Mouse (Mus musculus): ENCODE measurements around the gene E030030I06Rik.
"Not testable (repeated sequence)": the region's sequence is repeated elsewhere in the genome, so short reads cannot be mapped to it uniquely, and the experiment has no call there.

E030030I06Rik gene

DNA sequence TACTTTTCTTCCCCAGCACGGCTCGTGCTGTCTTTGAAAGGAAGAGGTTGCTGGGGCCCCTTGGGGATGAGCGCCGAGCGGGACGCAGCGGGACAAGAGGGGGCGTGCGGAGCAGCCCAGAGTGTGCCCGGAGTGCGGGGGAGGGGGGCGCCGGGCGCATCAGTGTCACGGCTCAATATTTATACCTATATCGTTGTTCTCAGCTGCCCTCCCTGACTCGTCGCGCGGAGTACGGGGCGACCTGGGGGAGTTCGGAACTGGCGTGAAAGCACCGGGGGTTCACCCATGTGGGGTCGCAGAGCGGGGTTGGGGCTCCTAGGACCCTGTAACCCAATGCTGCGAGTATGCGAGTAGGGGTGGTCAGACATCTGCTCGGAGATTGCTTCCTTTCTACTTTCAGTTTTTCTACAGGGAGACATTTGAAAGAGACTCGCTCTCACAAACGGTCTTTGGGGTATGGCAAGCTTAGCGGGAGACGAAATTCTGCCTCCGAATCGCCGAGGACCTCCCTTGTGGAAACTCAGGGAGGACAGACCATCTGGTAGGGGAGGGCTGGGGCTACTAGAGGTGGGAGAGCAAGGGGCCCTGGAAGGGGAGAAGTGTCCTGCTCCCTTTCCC is at the start of gene E030030I06Rik:
Gene E030030I06Rik, minus strand, starts transcription at position 198 of the 618 bp plus-strand sequence.
- DNase-seq (ENCODE audit: low read depth, low spot score), result peak; percentile 45
- Histone ChIP-seq H3K36me3 (ENCODE audit: control insufficient read depth, insufficient read depth, low read length, poor library complexity, severe bottlenecking) (no peaks in the 10 kb centered on the region), H3K27me3 (ENCODE audit: control insufficient read depth, insufficient read depth, low read length, poor library complexity, severe bottlenecking) (no peaks in the 10 kb centered on the region)

DNA sequence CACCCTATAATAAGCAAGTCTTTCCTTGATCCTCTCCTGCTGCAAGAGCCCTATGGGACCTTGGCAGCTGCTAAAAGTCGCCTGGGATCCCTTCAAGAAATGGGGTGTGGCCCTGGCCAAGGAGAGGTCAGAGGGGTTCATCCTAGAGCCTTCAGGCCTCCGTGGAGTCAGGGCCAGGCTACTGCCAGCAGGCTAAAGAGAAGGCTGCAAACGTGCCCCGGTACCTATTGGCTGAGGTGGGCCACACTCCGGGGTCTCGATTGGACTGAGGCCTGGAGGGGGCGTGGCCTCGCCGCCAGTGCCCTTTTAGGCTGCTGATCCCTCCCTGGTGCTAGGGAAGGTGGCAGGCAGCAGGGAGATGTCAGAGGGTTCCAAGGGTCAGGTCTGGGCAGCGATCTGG is 42.0 kb upstream of the E030030I06Rik start:
- H3K36me3 ChIP-seq (ENCODE audit: control insufficient read depth, insufficient read depth, low read length, poor library complexity, severe bottlenecking); DNase-seq (ENCODE audit: low read depth, low spot score); H3K27me3 ChIP-seq (ENCODE audit: control insufficient read depth, insufficient read depth, low read length, poor library complexity, severe bottlenecking): not testable (repeated sequence)

DNA sequence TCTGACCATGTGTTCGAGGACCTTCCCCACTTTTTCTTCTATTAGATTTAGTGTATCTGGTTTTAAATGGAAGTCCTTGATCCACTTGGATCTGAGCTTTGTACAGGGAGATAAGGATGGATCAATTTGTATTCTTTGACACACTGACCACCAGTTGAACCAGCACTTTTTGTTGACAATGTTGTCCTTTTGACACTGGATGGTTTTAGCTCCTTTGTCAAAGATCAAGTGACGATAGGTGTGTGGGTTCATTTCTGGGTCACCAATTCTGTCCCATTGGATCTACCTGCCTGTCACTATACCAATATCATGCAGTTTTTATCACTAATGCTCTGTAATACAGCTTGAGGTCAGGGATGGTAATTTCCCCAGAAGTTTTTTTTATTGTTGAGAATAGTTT is 27.4 kb upstream of the E030030I06Rik start:
- not testable (repeated sequence) for DNase-seq (ENCODE audit: low read depth, low spot score); H3K27me3 ChIP-seq (ENCODE audit: control insufficient read depth, insufficient read depth, low read length, poor library complexity, severe bottlenecking); H3K36me3 ChIP-seq (ENCODE audit: control insufficient read depth, insufficient read depth, low read length, poor library complexity, severe bottlenecking)

DNA sequence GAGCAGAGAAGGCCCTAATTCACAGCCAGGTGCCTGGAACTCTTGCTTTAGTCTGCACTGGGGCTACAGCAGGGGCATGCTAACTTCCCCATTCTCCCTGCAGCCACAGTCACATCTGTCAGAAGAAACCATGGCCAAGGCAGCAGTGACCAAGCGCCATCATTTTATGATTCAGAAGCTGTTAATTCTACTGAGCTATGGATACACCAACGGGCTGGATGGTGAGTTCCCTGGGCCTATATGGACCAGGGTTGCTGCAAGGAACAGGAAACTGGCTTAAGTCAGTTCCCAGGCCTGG is 25.1 kb upstream of the E030030I06Rik start:
- H3K27me3 ChIP-seq (ENCODE audit: control insufficient read depth, insufficient read depth, low read length, poor library complexity, severe bottlenecking); H3K36me3 ChIP-seq (ENCODE audit: control insufficient read depth, insufficient read depth, low read length, poor library complexity, severe bottlenecking); DNase-seq (ENCODE audit: low read depth, low spot score): not testable (repeated sequence)

- DNase-seq (ENCODE audit: low read depth, low spot score); H3K36me3 ChIP-seq (ENCODE audit: control insufficient read depth, insufficient read depth, low read length, poor library complexity, severe bottlenecking); H3K27me3 ChIP-seq (ENCODE audit: control insufficient read depth, insufficient read depth, low read length, poor library complexity, severe bottlenecking): not testable (repeated sequence)
Measured at GRCm38 (mm10) chr10:22173335-22174189, 24.5 kb upstream of the E030030I06Rik start.

DNA sequence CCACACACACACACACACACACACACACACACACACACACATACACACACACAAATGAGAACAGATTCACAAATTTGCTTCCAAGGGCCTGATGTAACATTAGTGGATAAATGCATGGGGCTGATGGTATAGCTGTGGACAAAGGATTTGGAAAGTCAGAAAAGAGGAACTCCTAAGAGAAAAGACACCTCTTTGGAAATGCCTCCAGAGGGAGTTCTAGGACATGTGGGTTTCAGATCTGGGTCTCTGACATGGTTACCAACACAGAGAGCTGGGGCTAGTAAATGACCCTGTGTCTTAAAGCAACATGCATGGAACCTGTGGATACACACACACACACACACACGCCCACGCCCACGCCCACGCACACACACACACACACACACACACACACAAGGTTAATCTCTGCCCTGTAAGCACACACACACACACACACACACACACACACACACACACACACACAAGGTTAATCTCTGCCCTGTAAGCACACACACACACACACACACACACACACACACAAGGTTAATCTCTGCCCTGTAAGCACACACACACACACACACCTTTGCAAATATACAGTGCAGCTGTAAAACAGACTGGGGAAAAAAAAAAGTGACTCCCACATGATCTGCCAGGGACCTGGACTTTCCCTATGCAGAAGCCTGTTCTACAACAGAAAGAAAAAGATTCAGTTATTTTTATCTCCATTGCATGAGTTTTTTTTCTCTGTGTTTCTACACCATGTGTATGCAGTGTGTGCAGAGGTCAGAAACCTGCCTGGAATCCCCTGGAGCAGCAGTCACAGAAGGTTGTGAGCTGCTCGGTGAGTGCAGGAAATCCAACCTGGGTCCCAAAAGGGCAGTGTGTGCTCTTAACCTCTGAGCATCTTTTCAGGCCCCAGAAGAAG is 23.6 kb upstream of the E030030I06Rik start:
- not testable (repeated sequence) for DNase-seq (ENCODE audit: low read depth, low spot score); H3K36me3 ChIP-seq (ENCODE audit: control insufficient read depth, insufficient read depth, low read length, poor library complexity, severe bottlenecking); H3K27me3 ChIP-seq (ENCODE audit: control insufficient read depth, insufficient read depth, low read length, poor library complexity, severe bottlenecking)

GRCm38 (mm10) chr10:22169116-22169515 is 20.0 kb upstream of the E030030I06Rik start:
- not testable (repeated sequence) for DNase-seq (ENCODE audit: low read depth, low spot score); H3K36me3 ChIP-seq (ENCODE audit: control insufficient read depth, insufficient read depth, low read length, poor library complexity, severe bottlenecking); H3K27me3 ChIP-seq (ENCODE audit: control insufficient read depth, insufficient read depth, low read length, poor library complexity, severe bottlenecking)

DNA sequence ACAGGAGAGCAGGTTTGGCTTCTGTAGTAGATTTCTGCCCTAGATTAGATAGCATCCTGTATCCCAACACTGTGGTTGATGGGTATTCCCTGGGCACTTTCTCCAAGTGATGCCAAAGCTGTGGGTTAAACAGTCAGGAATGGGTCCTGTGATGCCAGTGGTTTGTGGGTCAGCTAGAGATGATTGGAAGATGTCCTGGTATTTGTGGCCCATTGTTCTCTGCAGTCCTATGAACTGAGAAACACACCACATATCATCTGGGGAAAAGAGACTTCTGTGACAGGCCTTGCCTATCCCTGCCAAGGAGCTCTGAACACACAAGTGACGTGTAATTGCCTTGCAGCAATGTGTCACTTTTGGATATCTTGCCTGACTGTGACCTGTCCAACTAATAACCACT is 18.0 kb upstream of the E030030I06Rik start:
- not testable (repeated sequence) for H3K27me3 ChIP-seq (ENCODE audit: control insufficient read depth, insufficient read depth, low read length, poor library complexity, severe bottlenecking); DNase-seq (ENCODE audit: low read depth, low spot score); H3K36me3 ChIP-seq (ENCODE audit: control insufficient read depth, insufficient read depth, low read length, poor library complexity, severe bottlenecking)

DNA sequence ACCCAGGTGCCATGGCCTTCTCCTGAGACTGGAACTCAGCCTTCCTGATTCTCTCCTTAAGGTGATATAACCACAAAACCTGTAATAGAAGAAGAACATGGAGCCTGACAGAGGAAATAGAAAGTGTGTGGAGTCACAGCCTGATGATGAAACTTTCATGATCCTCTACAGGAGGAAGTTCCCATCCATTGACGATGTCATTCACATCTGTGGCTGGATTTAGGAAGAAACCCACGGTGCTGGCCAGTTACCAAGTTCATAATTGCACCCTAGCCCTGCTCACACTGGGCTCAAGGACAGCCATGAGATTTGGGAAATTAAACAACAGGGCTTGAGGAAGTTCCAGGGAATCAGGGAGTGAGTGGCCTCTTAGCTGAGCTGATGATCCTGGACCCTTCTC is 17.0 kb upstream of the E030030I06Rik start:
- H3K36me3 ChIP-seq (ENCODE audit: control insufficient read depth, insufficient read depth, low read length, poor library complexity, severe bottlenecking); DNase-seq (ENCODE audit: low read depth, low spot score); H3K27me3 ChIP-seq (ENCODE audit: control insufficient read depth, insufficient read depth, low read length, poor library complexity, severe bottlenecking): not testable (repeated sequence)

DNA sequence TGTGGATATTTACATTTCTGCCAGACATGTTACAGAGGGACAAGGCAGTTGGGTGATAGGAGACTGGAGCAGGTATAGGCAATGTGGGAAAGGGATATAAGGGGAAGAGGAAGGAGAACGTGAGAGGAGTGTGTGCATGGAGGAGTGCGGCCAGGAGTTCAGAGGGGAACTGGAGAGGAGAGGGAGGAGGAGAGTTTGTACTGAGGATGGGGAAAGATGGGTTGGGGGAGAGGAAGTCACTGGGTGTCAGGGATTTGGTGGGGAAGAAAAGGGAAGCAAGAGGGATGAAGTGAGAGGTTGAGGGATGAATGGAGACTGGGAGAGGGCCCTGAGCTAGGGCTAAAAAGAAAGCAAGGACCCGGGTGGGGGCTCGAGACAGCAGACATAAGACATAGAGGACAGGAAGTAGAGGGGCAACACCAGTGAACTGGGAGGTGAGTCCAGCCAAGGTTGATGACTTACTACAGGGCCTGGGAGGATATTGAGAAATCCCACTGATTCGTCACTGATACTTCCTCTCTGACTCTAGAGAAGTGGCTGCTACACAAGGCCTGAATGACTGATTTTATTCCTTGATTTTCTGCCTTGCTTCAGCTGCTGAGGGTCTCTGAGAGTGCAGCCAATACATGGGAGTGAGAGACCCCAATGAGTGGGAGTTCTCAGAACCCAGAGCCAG is 16.4 kb upstream of the E030030I06Rik start:
- not testable (repeated sequence) for H3K27me3 ChIP-seq (ENCODE audit: control insufficient read depth, insufficient read depth, low read length, poor library complexity, severe bottlenecking); H3K36me3 ChIP-seq (ENCODE audit: control insufficient read depth, insufficient read depth, low read length, poor library complexity, severe bottlenecking); DNase-seq (ENCODE audit: low read depth, low spot score)

DNA sequence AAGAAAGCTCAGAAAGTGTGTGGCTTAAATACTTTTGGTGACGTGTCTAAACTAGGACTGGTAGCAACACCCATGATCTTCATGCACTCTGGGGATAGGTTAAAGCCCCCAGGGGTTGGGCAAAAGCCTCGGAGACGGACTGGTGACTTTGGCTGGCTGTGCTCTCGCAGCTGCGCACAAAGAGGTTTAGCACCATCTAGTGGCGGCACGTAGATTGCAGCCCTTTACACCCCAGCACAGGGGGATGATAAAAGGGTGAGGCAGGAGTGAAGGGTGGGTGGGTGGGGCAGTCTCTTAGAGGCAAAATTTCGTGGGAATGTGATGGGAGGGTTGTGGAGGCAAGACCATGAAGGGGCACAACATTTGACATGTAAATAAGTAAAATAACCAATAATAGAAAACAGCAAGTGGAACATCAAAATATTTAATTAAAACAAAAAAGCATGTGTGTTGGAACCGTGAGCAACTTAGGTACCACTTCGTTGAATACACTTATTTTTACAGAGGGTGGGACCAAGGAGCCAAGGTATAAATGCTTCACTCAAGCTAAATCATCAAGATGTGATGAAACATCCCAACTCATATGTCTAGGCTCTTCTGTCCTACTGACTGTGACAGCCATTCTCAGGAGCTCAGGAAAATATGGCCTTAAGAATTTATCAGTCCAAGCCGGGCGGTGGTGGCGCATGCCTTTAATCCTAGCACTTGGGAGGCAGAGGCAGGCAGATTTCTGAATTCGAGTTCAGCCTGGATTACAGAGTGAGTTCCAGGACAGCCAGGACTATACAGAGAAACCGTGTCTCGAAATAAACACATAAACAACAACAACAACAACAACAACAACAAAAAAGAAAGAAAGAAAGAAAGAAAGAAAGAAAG is 14.9 kb upstream of the E030030I06Rik start:
- not testable (repeated sequence) for DNase-seq (ENCODE audit: low read depth, low spot score); H3K36me3 ChIP-seq (ENCODE audit: control insufficient read depth, insufficient read depth, low read length, poor library complexity, severe bottlenecking); H3K27me3 ChIP-seq (ENCODE audit: control insufficient read depth, insufficient read depth, low read length, poor library complexity, severe bottlenecking)

DNA sequence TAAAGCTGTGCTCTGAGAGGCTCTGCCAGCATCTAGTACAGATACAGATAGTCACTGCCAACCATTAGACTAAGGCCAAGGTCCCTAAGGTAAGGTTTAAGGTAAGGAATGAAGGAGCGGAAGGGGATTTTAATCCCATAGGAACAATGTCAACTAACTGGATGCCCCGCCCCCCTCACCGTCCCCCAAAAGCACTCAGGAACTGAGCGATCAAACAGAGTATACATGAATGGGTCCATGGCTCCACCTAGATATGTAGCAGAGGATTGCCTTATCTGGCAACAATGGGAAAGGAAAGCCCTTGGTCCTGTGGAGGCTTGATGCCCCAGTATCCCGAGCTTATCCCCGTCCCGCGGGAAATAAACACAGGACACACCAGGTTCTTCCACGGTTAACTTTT is 14.2 kb upstream of the E030030I06Rik start:
- not testable (repeated sequence) for H3K36me3 ChIP-seq (ENCODE audit: control insufficient read depth, insufficient read depth, low read length, poor library complexity, severe bottlenecking); DNase-seq (ENCODE audit: low read depth, low spot score); H3K27me3 ChIP-seq (ENCODE audit: control insufficient read depth, insufficient read depth, low read length, poor library complexity, severe bottlenecking)

DNA sequence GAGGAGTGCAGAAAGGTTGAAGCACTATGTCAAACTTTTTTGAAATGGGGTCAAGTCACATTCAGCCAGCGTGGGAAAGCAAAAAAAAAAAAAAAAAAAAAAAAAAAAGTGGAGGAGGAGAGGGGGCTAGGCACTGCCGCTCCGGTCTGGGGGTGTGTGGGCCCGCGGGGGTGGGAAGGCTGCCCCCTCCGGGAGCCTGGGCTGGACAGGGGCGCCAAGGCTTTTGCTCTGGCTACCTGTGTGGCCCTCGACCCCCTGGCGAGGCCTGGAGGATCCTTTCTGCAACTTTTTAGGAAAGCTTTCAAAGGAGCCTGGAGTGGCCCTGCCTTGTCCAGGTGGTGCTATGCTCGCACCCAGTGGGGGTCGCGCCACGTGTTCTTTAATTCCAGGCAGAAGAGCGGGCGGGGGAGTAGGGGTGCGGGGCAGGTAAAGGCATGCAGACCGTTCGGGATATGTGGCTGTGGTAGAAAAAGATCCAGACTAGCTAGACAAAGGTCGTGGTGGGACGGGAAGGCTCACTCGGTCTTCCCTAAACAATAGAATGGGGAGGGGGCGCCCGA is 10.6 kb upstream of the E030030I06Rik start:
- Histone ChIP-seq H3K27me3 (ENCODE audit: control insufficient read depth, insufficient read depth, low read length, poor library complexity, severe bottlenecking) (peaks cover 4% of the 10 kb centered on the region; the same call in 1 of the 2 replicates), H3K36me3 (ENCODE audit: control insufficient read depth, insufficient read depth, low read length, poor library complexity, severe bottlenecking) (no peaks in the 10 kb centered on the region)
- DNase-seq (ENCODE audit: low read depth, low spot score), result no peak

All from splenic B cell, adult 2 months (primary cell).